Mouse (Mus musculus): ENCODE results near the gene Eaf2. TPM values are rescaled to one million over a fixed set of nuclear protein-coding genes. Genes with fewer than 3 reads are reported as not detected.
A peak's percentile ranks its signal among the peaks of the same experiment; 100 is the strongest.
"Not testable (repeated sequence)": the region's sequence is repeated elsewhere in the genome, so short reads cannot be mapped to it uniquely, and the experiment has no call there.

Gene Eaf2
- polyA plus RNA-seq, 1 experiment from 2014 or later: 11.6 TPM

DNA sequence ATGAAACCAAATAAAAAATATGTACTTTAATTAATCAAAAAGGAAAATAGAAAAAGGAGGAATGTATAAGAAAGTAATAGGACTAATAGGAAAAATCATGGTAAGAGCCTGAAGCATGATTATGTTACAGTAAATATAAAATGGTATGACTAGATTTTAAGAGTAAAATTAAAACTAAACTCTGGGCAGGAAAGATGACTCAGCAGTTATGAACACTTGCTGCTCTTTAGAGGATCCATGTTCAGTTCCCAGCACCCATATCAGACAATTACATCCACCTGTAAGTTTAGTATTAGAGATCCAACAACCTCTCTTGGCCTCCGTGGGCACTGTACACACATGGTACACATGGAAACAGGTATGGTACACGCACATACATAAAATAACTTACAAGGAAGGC is 5.4 kb downstream of the Eaf2 start:
- peaks cover 5% of the 10 kb centered on the region for H3K4me1 ChIP-seq (ENCODE audit: insufficient read depth, low read length)
- no peak for ATAC-seq (ENCODE audit: low FRiP score, low TSS enrichment)
- no peak overlapping the region for H3K9ac ChIP-seq (replicated peaks; ENCODE audit: low read length)
- no peak overlapping the region for H3K4me3 ChIP-seq (ENCODE audit: low read length)
- no peaks in the 10 kb centered on the region for H3K9me3 ChIP-seq (ENCODE audit: low read length)
- H3K36me3 ChIP-seq (ENCODE audit: insufficient read depth, low read length): peaks cover 22% of the 10 kb centered on the region
- no peak overlapping the region for H3K4me2 ChIP-seq (replicated peaks; ENCODE audit: low read depth, low read length)
- no peak overlapping the region for H3K27ac ChIP-seq (ENCODE audit: low read length)
- H3K27me3 ChIP-seq (ENCODE audit: insufficient read depth, low read length): no peaks in the 10 kb centered on the region
- WGBS: 98% methylated on average over 2 of the region's 2 CpGs

DNA sequence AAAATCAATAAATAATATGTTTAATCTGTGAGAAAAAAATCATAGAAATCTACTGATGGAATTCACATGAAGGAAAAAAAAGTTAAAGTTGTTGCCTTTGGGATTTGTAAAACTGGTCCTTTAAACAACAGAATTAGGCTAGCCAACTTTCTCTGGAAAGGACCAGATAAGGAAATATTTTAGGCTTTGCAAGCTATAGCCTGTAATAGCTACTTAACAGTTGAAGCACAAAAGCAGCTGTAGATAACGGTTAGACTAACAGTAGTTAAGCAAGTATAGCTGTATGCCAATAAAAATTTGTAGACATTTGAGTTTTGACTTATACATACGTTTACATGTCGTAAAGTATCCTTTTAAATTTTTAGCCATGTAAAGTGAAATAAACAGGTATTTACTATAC is 11.2 kb downstream of the Eaf2 start:
- Histone ChIP-seq H3K4me1 (ENCODE audit: insufficient read depth, low read length) (no peaks in the 10 kb centered on the region), H3K4me3 (ENCODE audit: low read length) (no peak overlapping the region), H3K9ac (replicated peaks; ENCODE audit: low read length) (no peak overlapping the region), H3K27ac (ENCODE audit: low read length) (no peak overlapping the region), H3K9me3 (ENCODE audit: low read length) (no peaks in the 10 kb centered on the region), H3K27me3 (ENCODE audit: insufficient read depth, low read length) (no peaks in the 10 kb centered on the region), H3K36me3 (ENCODE audit: insufficient read depth, low read length) (peaks cover 19% of the 10 kb centered on the region), H3K4me2 (replicated peaks; ENCODE audit: low read depth, low read length) (no peak overlapping the region)
- WGBS: 90% methylated on average over 3 of the region's 3 CpGs
- ATAC-seq (ENCODE audit: low FRiP score, low TSS enrichment): no peak

- 91% methylated on average over 3 of the region's 3 CpGs for WGBS
- H3K4me3 ChIP-seq (ENCODE audit: low read length): no peak overlapping the region
- no peak overlapping the region for H3K9ac ChIP-seq (replicated peaks; ENCODE audit: low read length)
- H3K27me3 ChIP-seq (ENCODE audit: insufficient read depth, low read length): no peaks in the 10 kb centered on the region
- no peak overlapping the region for H3K27ac ChIP-seq (ENCODE audit: low read length)
- H3K36me3 ChIP-seq (ENCODE audit: insufficient read depth, low read length): peaks cover 16% of the 10 kb centered on the region; the same call in 1 of the 2 replicates
- ATAC-seq (ENCODE audit: low FRiP score, low TSS enrichment): no peak
- no peaks in the 10 kb centered on the region for H3K4me1 ChIP-seq (ENCODE audit: insufficient read depth, low read length)
- no peaks in the 10 kb centered on the region for H3K9me3 ChIP-seq (ENCODE audit: low read length)
- no peak overlapping the region for H3K4me2 ChIP-seq (replicated peaks; ENCODE audit: low read depth, low read length)
Measured at GRCm38 (mm10) chr16:36851202-36851601, 23.6 kb downstream of the Eaf2 start.

- 100% methylated on average over 1 of the region's 1 CpGs for WGBS
Measured at GRCm38 (mm10) chr16:36846894-36847293, 27.9 kb downstream of the Eaf2 start.

DNA sequence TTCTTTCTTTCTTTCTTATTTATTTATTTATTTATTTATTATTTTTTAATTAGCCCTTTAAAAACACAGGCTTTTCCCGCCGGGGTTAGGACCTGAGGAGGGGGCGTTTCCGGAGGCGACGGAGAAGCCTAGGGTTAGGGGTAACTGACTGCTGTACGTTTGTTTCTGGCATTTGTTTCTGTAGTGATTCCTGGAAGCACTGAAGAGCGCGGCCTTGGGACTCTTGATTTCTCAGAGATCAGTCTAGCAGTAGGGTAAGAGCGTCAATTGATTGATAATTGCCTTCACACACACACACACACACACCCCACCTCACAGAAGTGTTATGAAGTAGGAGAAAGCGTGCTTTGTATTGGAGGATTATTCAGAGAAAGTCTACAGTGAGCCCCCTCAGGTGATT is 46.0 kb downstream of the Eaf2 start:
- peak overlapping the region; percentile 91 for H3K9ac ChIP-seq (replicated peaks; ENCODE audit: low read length)
- peak overlapping the region; percentile 94 for H3K4me3 ChIP-seq (ENCODE audit: low read length)
- H3K36me3 ChIP-seq (ENCODE audit: insufficient read depth, low read length): no peaks in the 10 kb centered on the region
- H3K4me2 ChIP-seq (replicated peaks; ENCODE audit: low read depth, low read length): peak overlapping the region; percentile 80
- H3K9me3 ChIP-seq (ENCODE audit: low read length): no peaks in the 10 kb centered on the region
- no peaks in the 10 kb centered on the region; the same call in 1 of the 2 replicates for H3K27me3 ChIP-seq (ENCODE audit: insufficient read depth, low read length)
- ATAC-seq (ENCODE audit: low FRiP score, low TSS enrichment): peak; percentile 37
- 5% methylated on average over 11 of the region's 11 CpGs for WGBS
- H3K27ac ChIP-seq (ENCODE audit: low read length): peak overlapping the region; percentile 65; the same call in 1 of the 2 replicates
- peaks cover 6% of the 10 kb centered on the region; the same call in 1 of the 2 replicates for H3K4me1 ChIP-seq (ENCODE audit: insufficient read depth, low read length)

More at GRCm38 (mm10) chr16:36846894-36847293, 27.9 kb downstream of the Eaf2 start:
- H3K9me3 ChIP-seq (ENCODE audit: low read length); H3K9ac ChIP-seq (replicated peaks; ENCODE audit: low read length); H3K4me1 ChIP-seq (ENCODE audit: insufficient read depth, low read length); ATAC-seq (ENCODE audit: low FRiP score, low TSS enrichment); H3K4me3 ChIP-seq (ENCODE audit: low read length); H3K27me3 ChIP-seq (ENCODE audit: insufficient read depth, low read length); H3K27ac ChIP-seq (ENCODE audit: low read length); H3K4me2 ChIP-seq (replicated peaks; ENCODE audit: low read depth, low read length): not testable (repeated sequence)
- H3K36me3 ChIP-seq (ENCODE audit: insufficient read depth, low read length): peaks cover 17% of the 10 kb centered on the region; the same call in 1 of the 2 replicates

GRCm38 (mm10) chr16:36828054-36828786 is 46.6 kb downstream of the Eaf2 start, which contains the start of gene Iqcb1:
Gene Iqcb1 (plus strand): TSS chr16:36828385.
- Histone ChIP-seq H3K27ac (ENCODE audit: low read length) (peak within 1 kb of the TSS; percentile 65; the same call in 1 of the 2 replicates), H3K4me3 (ENCODE audit: low read length) (peak within 1 kb of the TSS; percentile 94), H3K27me3 (ENCODE audit: insufficient read depth, low read length) (no peaks in the 10 kb centered on the region; the same call in 1 of the 2 replicates), H3K9ac (replicated peaks; ENCODE audit: low read length) (peak within 1 kb of the TSS; percentile 91), H3K36me3 (ENCODE audit: insufficient read depth, low read length) (no peaks in the 10 kb centered on the region), H3K9me3 (ENCODE audit: low read length) (no peaks in the 10 kb centered on the region), H3K4me1 (ENCODE audit: insufficient read depth, low read length) (peaks cover 6% of the 10 kb centered on the region; the same call in 1 of the 2 replicates), H3K4me2 (replicated peaks; ENCODE audit: low read depth, low read length) (peak within 1 kb of the TSS; percentile 80)
- under 1% methylated on average over 58 of the region's 64 CpGs for WGBS
- peak; percentile 99 for ATAC-seq (ENCODE audit: low FRiP score, low TSS enrichment)

DNA sequence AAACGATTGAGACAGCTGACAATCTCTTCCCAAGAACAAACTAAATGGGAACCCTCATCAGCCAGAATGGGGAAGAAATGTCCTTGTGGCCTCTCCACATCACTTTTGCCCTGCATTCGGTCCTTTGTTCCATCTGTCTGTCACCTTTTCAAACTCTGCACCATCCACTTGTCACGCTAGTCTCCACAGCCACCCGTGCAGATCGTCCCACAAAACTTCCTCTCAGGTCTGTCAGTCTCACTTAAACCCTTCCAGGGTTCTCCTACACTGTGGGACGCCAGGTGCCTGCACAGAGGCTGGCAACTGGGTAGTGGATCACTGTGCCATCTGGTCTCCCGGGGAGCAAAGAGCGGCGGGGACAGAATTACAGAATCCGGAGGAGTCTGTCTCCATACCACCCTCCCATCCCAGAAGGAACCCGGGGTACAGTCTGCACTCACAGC is 47.2 kb downstream of the Eaf2 start:
- no peaks in the 10 kb centered on the region for H3K36me3 ChIP-seq (ENCODE audit: insufficient read depth, low read length)
- no peak overlapping the region for H3K27ac ChIP-seq (ENCODE audit: low read length)
- peak overlapping the region; percentile 94 for H3K4me3 ChIP-seq (ENCODE audit: low read length)
- H3K4me1 ChIP-seq (ENCODE audit: insufficient read depth, low read length): peaks cover 6% of the 10 kb centered on the region; the same call in 1 of the 2 replicates
- H3K9me3 ChIP-seq (ENCODE audit: low read length): no peaks in the 10 kb centered on the region
- no peak for ATAC-seq (ENCODE audit: low FRiP score, low TSS enrichment)
- H3K27me3 ChIP-seq (ENCODE audit: insufficient read depth, low read length): no peaks in the 10 kb centered on the region; the same call in 1 of the 2 replicates
- 6% methylated on average over 11 of the region's 11 CpGs for WGBS
- H3K4me2 ChIP-seq (replicated peaks; ENCODE audit: low read depth, low read length): peak overlapping the region; percentile 80
- peak overlapping the region; percentile 91 for H3K9ac ChIP-seq (replicated peaks; ENCODE audit: low read length)

- H3K27ac ChIP-seq (ENCODE audit: low read length): no peak overlapping the region
- H3K4me3 ChIP-seq (ENCODE audit: low read length): no peak overlapping the region
- 3% methylated on average over 3 of the region's 3 CpGs for WGBS
- H3K36me3 ChIP-seq (ENCODE audit: insufficient read depth, low read length): no peaks in the 10 kb centered on the region
- no peaks in the 10 kb centered on the region for H3K9me3 ChIP-seq (ENCODE audit: low read length)
- no peaks in the 10 kb centered on the region for H3K27me3 ChIP-seq (ENCODE audit: insufficient read depth, low read length)
- H3K4me2 ChIP-seq (replicated peaks; ENCODE audit: low read depth, low read length): no peak overlapping the region
- H3K9ac ChIP-seq (replicated peaks; ENCODE audit: low read length): no peak overlapping the region
- no peaks in the 10 kb centered on the region for H3K4me1 ChIP-seq (ENCODE audit: insufficient read depth, low read length)
- peak; percentile 80 for ATAC-seq (ENCODE audit: low FRiP score, low TSS enrichment)
Measured at GRCm38 (mm10) chr16:36821474-36821873, 53.3 kb downstream of the Eaf2 start.

DNA sequence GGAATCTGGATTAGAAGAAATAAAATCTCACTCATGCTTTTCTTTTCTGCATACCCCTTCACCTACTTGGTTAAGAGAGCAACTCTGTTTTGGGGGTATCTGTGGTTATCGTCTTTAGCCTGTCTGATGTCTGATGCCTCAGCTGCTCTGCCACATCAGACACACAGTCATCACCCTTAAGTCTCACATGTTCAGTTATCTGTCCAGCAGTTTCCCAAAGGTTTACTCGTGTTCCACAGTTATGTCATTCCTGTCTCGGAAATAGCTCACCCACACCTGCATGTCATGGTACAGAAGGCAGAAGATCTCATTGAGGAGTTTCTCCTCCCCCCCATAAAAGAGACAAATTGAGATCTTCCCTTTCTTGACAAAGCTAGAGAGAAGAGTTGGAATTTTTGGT is 54.1 kb downstream of the Eaf2 start:
- ATAC-seq (ENCODE audit: low FRiP score, low TSS enrichment): no peak
- Histone ChIP-seq H3K4me2 (replicated peaks; ENCODE audit: low read depth, low read length) (no peak overlapping the region), H3K36me3 (ENCODE audit: insufficient read depth, low read length) (no peaks in the 10 kb centered on the region), H3K4me1 (ENCODE audit: insufficient read depth, low read length) (no peaks in the 10 kb centered on the region), H3K9ac (replicated peaks; ENCODE audit: low read length) (no peak overlapping the region), H3K27me3 (ENCODE audit: insufficient read depth, low read length) (no peaks in the 10 kb centered on the region), H3K27ac (ENCODE audit: low read length) (no peak overlapping the region), H3K9me3 (ENCODE audit: low read length) (no peaks in the 10 kb centered on the region), H3K4me3 (ENCODE audit: low read length) (no peak overlapping the region)
- WGBS: 79% methylated on average over 3 of the region's 3 CpGs

- ATAC-seq (ENCODE audit: low FRiP score, low TSS enrichment): no peak
- Histone ChIP-seq H3K27ac (ENCODE audit: low read length) (no peak overlapping the region), H3K27me3 (ENCODE audit: insufficient read depth, low read length) (no peaks in the 10 kb centered on the region), H3K4me1 (ENCODE audit: insufficient read depth, low read length) (no peaks in the 10 kb centered on the region), H3K4me3 (ENCODE audit: low read length) (no peak overlapping the region), H3K4me2 (replicated peaks; ENCODE audit: low read depth, low read length) (no peak overlapping the region), H3K9ac (replicated peaks; ENCODE audit: low read length) (no peak overlapping the region), H3K36me3 (ENCODE audit: insufficient read depth, low read length) (no peaks in the 10 kb centered on the region), H3K9me3 (ENCODE audit: low read length) (no peaks in the 10 kb centered on the region)
- 87% methylated on average over 6 of the region's 6 CpGs for WGBS
Measured at GRCm38 (mm10) chr16:36820016-36820415, 54.8 kb downstream of the Eaf2 start.

Measured in kidney, embryonic 16.5 days (tissue).